Mouse (Mus musculus) kidney, adult 2 months (tissue): Measurements from ENCODE around the gene H2al2b. TPM values are rescaled to one million over a fixed set of nuclear protein-coding genes. Genes with fewer than 3 reads are reported as not detected.
"Not testable (repeated sequence)": the region's sequence is repeated elsewhere in the genome, so short reads cannot be mapped to it uniquely, and the experiment has no call there.

Experiments
- DNase-seq: peaks from one replicate; pipeline ENCODE4 v3.0.0; 2021
- H3K27ac ChIP-seq: fragments of 200-500 bp; 2 replicates; pipeline ENCODE4 v1.5.1; 2012; ENCODE audit warnings: low read depth, low read length, control low read depth, inconsistent platforms; ENCODE audit not compliant: insufficient read depth
- H3K27me3 ChIP-seq: fragments of 200-500 bp; replicated peaks from 2 replicates; pipeline ENCODE4 v1.6.1; 2012; ENCODE audit warnings: mild to moderate bottlenecking, moderate library complexity, low read length, inconsistent platforms; ENCODE audit not compliant: control insufficient read depth, insufficient read depth
- H3K36me3 ChIP-seq: fragments of 200-500 bp; 2 replicates; pipeline ENCODE4 v1.6.1; 2012; ENCODE audit warnings: mild to moderate bottlenecking, moderate library complexity, low read length, inconsistent platforms; ENCODE audit not compliant: control insufficient read depth, insufficient read depth
- H3K4me1 ChIP-seq: fragments of 200-500 bp; 2 replicates; pipeline ENCODE4 v1.6.1; 2011; ENCODE audit warnings: low read length; ENCODE audit not compliant: control insufficient read depth, insufficient read depth
- H3K4me3 ChIP-seq: fragments of 200-500 bp; 2 replicates; pipeline ENCODE4 v1.5.1; 2011; ENCODE audit warnings: mild to moderate bottlenecking, low read depth, low read length, control low read depth; ENCODE audit not compliant: insufficient read depth
- WGBS: fragments of 180-500 bp; shearing (Covaris S2); methylation state at CpG from one replicate; pipeline ENCODE4 v1.1.7; 2018; 5-methylcytosine and 5-hydroxymethylcytosine counted together
- polyA plus RNA-seq: library from polyadenylated mRNA; depleted of rRNA; stranded (reverse); fragments of >200 nt; gene quantifications from 2 replicates; pipeline ENCODE4 v1.2.3, GENCODE M21; 2012; rRNA removed

H2al2b gene
- polyA plus RNA-seq: not detected in 2 replicates

DNA sequence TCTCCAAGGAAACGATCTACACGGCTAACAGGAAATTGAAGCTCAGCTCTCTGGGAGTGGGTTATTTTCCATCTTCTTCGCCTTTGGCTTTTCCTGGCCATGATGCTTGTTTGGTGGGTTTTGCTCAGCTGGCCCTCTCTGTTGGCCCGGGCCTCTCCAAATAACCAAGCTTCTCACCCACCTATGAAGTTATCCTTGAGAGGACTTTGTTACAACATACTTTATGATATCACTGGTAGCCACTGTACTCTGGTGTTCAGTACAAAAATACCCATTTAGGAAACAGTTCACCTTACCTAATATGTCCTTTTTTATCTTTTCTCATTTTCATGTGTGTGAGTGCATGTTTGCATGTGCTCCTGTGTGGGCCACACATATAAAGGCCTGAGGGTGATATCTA lies at the start of gene H2al2b:
Gene H2al2b (minus strand): TSS at position 101 of the 400 bp plus-strand sequence.
- not testable (repeated sequence) for H3K27ac ChIP-seq, DNase-seq, H3K4me3 ChIP-seq, H3K27me3 ChIP-seq, H3K4me1 ChIP-seq, H3K36me3 ChIP-seq
- WGBS: no CpG with 5 or more reads among the region's 4 CpGs

Other genes with a start within 250 kb of the H2al2b start
- gene H2al2c, start 121.6 kb downstream of the H2al2b start, polyA plus RNA-seq: not detected in 2 replicates
- gene Sry, start 57.0 kb downstream of the H2al2b start, polyA plus RNA-seq: not detected in 2 replicates
- gene Gm4064, start 75.5 kb upstream of the H2al2b start, polyA plus RNA-seq: not detected in 2 replicates
- not detected in 2 replicates for gene Rbmy, start 110.0 kb upstream of the H2al2b start, polyA plus RNA-seq
- gene Gm10256, start 110.0 kb upstream of the H2al2b start, polyA plus RNA-seq: not detected in 2 replicates
- gene Gm10352, start 180.3 kb upstream of the H2al2b start, polyA plus RNA-seq: not detected in 2 replicates
- not detected in 2 replicates for gene Gm29289, start 211.9 kb upstream of the H2al2b start, polyA plus RNA-seq